Mouse (Mus musculus) monocyte, adult 2 months (primary cell): ENCODE measurements at regions not wholly inside any gene's neighbourhood (a gene's known extent, or its start where the extent isn't known, plus 50 kb on each side); places are given as distances from the start of the nearest gene placed in this dataset.

Experiments
- DNase-seq, 2 experiments: peaks; one replicate each; pipeline ENCODE4 v3.0.0; 2022; ENCODE audit warnings: low spot score in 2 of 2, low read depth in 1 of 2

DNA sequence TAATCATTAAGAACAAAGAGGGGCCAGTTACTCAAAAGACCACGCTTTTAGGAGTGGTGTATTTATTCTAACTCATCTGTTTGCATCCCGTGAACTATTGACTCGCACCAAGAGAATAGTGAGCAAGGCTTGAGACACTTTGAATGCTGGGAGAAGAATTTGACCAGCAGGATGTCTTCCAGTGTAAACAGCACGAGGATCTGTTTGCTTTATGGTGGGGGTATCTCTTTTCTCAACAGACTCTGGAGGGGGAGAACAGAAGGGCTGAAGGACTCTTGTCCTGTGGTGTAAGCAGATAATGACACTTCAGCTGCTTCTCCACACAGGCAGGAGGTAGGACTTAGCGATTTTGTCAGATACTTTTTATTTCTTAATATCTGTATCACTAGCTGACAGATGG lies 168.0 kb downstream of the Dact1 start:
- DNase-seq = no peak

DNA sequence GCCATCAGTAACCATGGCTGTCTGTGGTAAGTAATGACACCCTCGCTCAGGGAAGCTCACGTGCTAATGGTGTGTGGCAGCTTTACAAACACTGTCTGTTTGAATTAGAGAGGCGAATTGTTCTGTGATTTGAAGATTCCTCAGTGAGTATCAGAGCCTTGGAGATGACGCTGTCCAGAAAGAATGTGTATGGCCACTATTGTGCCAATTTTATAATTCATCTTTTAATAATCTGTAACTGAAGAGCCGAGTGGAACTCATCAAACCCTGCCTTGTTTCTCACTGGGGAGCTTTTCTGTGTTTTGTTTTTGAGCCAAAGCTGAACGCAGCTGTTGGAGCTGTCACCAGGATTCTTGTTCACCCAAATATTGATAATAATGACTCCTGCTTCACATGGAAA lies 171.7 kb downstream of the Dact1 start:
- no peak for DNase-seq

DNA sequence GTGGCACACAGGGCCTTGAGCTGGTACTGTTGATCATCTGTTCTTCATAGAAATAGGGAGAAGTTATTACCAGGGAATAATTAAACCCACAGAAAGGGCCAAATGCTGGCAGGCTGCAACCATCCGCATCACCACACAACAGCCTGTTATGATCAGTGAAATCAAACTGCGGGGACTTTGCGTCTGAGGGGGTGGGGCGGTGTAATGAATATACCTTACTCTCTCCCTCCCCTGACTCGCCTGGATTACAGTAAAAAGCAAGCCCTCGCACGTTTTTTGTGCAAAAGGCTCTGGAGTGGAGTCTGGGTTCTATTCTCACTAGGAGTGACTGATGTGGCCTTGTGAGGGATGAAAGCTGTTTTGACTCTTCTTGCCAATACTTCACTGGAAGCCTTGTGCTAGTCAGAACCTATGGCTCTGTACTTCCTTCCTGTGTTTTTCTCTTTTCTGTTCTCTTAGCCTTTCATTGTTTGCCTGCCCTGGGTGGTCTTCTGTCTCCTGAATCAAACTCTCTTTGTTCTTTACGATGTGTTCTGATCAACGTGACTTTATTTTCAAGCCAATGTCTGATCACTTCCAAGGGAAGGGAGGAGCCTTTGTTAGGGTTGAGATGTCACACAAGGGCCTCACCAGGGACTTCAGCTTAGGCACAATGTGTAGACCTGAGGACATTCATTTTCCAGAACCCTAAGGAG lies 172.4 kb downstream of the Dact1 start:
- DNase-seq = no peak

DNA sequence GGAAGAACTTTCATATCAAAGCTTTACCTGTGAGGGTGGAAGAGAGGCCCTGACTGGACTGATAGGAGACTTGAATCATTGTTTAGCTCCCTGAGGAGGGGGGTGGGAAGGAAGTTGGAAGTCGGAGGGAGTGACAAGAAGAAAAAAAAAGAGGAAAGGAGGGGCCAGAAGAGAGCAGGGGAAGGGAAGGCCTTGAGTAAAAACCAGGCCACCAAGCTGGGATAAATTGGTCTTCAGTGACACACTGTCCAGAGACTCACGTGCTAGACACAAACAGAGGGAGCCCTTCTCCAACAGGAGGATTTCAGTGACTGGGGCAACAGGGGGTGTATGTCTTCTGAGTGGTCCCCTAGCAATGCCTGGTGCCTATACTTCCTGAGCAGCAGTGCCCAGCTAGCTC lies 172.9 kb downstream of the Dact1 start:
- no peak for DNase-seq

DNA sequence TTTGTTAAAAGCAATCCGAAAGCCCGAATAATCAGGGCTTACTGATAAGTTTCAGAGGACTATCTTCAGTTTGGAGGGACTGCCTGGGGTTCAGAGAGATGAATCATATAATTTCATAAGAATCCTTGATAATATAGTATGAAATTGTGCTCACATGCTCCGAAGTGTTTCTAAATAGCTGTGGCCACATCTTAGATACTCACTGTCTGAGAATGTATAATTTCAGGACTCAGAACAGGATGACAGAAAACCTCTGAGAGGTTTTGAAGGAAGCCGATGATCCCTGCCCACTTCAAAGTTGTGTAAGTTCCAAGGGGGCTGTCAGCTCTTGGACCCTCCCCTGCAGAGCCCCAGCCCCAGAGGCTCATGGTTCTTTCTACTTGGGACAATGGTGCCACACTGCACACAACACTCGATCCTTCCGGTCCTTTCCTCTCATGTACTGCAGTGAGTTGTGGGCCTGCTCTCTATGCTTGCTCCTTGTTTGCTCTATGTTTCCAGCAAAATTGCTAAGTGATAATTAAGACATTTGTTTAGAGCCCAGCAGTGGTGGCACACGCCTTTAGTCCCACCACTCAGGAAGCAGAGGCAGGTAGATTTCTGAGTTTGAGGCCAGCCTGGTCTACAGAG lies 174.0 kb downstream of the Dact1 start:
- DNase-seq = no peak

DNA sequence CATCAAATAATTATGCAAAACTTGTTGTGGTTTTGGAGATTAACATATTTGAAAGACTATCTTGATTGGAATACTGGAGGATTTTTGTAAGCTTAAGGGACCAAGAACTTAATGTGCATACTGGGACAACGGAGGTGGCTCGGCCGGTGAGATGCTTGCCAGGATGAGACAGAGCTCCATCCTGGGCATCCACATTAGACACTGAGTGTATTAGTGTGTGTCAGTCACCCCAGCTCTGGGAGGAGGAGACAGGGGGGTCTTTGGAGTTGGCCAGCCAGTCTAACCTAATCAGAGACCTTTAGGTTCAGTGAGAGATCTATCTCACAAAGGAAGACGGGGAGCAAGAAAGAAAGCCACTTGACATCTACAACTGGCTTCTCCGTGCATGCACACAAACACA lies 174.6 kb downstream of the Dact1 start:
- DNase-seq = no peak

DNA sequence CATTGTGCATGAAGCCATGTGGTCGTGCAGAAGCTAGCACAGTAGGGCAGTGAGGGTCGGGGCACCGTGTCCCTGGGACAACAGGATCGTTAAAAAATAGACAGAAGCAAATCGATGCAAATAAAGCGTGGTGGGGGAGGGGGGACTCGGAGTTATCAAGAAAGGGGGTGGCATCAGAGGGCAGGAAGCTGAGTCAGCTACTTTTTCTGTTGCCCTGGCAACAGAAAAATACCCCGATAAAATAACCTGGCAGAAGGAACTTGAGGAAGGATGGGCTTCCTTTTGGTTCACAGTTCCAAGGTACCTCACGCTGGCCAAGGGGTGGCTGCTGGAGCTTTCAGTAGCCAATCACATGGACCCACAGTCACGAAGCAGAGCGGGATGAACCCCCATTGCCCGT lies 176.4 kb downstream of the Dact1 start:
- DNase-seq = no peak

DNA sequence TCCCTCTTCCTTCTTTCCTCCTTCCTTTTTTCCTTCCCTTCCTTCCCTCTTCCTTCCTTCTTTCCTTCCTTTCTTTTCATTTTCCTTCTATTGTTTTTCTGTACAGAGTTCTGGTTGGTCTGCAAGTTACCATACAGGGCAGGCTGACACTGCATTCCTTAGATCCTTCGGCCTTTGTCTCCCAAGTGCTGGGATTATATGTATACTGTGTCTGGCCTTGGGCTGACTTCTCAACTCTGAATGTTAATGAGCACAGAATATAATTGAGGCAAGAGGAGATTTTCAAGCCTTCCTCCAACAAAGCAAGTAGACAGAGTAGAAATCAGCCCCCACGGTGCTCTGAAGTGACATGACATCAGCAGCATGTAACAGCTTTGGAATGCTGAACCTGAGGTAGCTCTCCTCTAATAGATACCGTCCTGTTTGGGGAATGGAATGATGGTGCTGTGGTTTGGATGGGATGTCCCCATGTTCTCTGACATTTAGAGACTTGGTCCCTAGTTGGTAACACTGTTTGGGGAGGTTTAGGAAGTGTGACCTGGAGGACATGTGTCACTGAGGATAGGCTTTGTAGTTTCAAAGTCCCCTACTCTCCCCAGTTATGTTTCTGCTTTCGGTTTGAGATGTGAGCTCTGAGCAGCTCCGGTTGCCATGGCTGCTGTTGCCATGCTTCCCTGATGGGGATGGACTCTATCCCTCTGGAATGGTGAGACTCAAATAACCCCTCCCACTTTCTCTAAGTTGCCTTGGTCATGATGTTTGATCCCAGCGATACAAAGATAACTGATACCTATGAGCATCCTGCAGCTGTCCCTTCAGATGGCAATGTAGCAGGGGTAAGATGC lies 178.1 kb downstream of the Dact1 start:
- DNase-seq = no peak

DNA sequence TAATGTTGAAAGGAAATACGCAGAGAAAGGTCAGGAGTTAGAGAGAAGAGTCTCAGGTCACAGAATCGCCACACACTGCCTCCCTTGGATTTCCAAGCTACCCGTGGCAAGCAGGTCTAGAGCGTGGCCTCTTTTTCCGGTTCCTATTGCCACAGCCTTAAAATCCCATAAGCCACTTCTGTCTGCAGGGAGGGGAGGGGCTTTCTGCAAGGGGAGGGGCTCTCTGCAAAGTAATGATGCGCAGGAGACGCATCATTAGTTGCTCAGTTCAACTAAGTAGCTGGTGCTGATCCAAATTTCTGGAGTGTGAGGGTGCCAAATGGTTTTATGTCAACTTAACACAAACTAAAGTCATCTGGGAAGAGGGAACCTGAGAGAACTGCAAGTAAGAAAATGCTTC lies 179.6 kb downstream of the Dact1 start:
- no peak for DNase-seq

DNA sequence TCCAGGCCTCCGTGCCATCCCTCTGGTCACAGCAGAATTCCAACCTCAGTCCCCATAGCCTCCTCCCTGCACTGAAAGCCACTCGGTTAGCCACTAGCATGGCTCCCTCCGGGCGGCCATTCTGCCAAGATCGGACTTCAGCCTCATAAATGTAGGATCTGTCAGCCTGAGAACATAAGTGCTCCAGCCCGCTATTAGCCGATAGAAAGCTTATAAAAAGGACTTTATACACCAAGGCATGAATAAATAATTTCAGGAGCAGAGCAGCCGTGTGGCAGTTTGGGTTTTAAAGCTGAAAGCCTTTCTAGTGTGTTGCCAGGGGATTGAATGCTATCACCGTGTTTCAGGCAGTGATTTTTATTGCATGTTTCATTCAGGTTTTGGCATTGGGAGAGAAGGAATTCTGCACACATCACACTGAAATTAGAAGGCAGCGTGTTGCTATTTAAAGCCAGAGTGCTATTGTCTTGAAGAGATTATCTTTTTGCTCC lies 185.2 kb downstream of the Dact1 start:
- no peak for DNase-seq

DNA sequence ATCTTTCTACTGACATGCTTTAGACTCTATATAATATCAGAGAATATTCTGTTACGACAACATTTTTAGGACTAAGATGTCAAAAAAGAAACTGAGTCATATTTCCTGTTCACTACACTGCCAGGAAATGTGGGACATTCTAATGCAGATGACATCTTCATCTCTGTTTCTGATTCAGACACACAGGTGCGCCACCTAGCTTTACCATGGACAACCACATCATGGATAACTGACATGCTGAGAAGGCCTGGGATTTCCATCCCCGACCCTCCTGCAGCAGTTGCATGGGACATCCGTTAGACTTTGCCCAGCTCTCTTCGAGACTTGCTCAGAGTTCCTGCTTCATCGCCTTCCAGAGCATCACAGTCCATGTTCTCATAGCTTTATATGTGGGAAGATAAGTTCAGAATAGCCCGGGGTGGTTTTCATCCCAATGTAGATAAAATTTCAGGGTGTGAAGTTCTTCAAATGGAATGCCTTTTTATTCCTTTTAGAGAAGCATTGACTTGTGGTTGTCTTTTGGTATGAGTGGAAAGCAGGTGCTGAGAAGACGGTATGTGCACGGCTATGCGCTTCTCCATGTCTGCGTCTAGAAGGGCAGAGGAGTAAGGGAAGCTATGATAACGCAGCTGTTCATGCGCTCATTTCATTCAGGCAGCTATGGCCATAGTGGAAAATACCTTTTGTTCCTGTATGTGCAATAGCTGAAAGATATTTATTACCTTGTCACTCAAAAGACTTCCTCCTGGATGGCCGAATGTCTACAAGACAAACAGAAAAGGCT lies 188.8 kb downstream of the Dact1 start:
- no peak for DNase-seq

DNA sequence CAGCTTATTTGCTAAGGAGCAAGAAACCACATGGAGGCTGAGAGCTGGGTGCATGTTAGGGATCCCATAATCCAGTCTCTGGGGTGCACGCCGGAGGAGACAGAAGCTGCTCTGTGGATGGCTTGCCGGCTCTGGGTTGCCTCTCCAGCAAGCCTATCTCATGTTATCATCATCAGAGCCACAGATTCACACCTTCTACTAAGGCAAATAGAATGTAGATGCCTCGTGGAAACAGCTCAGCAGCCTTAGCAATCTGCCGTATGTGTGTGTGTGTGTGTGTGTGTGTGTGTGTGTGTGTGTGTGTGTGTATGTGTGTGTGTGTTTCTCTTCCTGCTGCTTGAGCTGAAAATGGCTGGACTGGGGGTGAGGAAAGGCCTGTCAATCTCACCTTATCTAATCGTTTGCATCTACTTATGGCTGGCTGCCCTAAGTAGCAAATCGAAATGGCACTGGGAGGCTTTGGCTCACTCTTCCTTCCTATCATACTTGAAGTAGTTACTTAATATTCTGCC lies 191.7 kb downstream of the Dact1 start:
- DNase-seq = no peak

DNA sequence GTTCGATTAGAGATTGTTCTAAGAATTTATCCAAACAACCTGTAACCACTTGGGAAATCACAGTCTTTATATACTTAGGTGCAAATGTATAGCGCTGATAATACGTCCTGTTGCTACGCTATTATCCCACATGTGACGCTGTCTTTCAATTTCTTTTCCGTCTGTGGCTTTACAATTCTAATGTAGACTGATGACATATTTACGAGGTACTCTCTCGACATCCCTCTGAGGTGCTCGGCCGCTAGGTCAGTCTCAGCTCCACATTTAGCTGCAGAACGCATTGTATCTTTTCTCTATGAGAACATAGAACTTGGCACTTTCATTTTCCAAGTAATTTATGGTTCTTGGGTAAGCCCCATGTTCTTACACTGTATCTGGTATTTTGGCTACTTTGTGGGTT lies 193.6 kb downstream of the Dact1 start:
- no peak for DNase-seq

DNA sequence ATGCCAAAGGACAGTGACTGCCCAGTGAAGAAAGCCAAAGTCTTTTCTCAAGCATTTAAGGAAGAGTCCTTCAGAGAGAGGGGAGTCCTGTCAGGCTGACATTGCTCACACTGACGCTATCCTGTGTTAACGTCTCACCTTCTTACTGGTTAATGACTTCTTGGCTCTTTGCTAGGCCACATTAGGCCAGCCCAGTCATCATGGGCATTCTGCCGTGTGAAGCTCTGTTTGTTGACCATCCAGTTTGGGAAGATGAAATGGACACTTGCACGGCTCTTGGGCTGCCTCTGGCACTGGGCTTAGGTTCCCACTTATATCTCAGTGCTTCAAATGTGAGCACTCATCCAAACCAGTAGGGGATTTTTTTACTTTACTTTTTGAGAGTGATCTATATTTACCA lies 196.5 kb downstream of the Dact1 start:
- no peak for DNase-seq

DNA sequence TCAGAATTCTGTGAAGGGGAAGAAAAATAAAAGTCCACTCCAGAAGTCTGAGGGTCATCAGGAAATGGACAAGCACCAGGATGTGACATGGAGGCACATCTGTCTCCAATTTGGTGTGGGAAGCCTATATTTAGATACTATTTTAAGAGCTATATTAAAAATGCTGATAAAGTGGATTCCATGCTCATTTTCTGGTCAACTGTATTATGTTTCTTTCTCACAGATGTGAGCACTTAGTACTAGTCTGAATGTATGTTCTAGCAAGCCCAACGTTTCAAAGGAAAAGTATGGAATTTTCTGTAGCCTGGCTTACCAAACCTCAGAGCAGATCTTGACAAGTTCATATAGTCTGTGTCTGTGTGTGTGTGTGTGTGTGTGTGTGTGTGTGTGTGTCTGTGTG lies 197.0 kb downstream of the Dact1 start:
- no peak for DNase-seq

DNA sequence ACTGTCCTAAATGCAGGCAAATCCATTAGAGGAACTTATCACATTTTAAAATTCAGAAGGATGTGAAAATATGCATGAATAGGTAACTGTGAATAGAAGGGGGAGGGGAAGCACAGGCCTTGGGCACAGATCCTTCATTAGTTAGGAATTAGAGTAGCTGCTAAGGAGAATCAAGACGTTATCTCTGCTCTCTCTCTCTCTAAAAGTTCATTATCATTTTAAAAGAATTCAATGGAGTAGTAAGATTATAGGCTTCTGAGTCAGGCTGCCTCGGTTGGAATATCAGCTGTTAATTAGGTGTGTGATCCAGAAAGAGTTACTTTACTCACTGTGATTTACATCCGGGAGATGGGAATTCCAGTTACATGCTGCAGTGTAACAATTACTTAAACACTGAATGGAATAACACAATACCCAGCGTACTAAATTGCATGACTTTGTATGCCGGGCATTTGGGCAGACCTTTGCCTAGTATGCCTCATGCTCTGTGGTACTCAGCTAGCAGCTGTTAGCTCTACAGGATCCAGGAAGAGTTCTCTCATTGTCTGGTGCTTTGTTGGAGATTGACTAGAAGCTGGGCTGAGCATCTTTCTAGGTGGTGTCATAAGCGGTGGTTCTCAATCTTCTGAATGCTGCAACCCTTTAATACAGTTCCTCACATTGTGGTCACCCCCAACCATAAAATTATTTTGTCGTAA lies 203.4 kb downstream of the Dact1 start:
- DNase-seq = no peak

DNA sequence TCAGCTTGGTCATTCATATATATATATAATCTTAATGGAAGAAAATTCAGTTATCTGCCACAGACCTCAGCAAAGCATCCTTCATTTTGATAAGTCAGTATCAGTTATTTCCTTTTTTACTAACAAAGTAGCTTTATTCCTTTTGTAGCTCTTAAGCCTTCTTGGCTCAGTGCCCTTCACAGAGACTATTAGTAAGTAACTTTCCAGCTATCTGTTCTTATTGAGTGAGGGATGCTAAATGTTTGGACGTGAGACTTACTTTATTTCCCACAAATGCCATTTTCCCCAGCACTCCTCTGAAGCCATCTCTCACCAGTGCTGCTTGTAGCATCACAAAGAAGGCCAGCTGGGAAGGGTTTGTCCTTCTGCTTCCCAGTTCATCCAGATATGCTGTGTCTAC lies 209.8 kb downstream of the Dact1 start:
- no peak for DNase-seq

DNA sequence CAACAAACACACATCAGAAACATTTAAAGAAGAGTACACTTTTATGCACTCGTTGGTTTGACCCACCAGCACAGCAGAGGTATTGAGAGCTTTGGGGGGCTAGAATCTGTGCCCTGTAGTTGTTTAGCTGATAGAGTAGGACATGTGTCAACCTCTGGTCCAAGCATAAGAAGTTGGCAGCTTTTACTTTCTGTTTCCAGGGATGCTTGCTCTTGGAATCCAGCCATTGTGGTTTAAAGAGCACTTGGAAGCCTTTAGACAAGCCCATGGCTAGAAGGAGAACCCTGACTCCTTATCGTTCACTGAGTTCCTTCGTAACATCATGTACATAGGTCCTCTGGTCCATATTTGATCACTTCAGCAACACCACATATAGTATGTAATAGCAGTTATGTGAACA lies 212.3 kb downstream of the Dact1 start:
- DNase-seq = no peak

DNA sequence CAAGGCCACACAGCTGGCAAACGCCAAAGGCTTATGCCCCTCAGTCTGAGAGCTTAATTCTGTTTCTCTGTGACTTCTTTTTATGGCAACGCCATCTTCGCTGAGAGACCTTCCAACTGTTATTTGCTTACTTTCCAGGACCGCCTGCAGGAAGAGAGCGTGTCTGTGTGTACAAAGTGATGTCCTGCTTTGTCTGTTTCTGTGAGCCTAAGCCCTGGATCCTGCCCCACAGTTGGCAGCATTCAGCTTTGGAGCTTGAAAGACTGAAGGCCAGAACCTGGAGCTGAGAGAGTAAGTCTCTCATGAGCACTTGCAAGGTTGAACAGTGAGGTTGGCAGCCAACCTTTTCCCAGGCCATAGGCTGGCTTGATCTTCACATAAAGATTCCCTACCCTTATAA lies 212.8 kb downstream of the Dact1 start:
- no peak for DNase-seq

DNA sequence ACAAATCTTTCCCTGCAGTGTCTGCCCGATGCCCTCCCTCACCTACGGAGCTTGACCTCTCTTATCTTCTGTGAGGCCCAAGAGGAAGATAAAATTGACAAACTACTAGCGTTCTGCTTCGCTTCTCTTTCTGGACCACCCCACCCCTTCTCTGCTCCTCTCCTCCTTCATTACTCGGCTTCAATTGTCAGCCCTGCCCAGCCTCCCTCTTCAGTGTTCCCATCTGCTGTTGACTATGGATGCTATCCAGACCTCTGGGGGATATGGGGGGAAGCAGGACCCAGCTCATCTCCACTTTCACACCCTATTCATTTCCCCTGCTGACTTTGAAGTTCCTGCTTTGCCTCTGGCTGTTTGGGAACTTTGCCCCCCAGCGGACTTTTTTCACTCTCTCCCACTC lies 214.5 kb downstream of the Dact1 start:
- no peak for DNase-seq
